Mouse (Mus musculus) intestine, embryonic 14.5 days (tissue): Measurements from ENCODE around the gene Pold4. TPM values are rescaled to one million over a fixed set of nuclear protein-coding genes. Genes with fewer than 3 reads are reported as not detected.

Source experiments
- ATAC-seq: fragments of 200-750 bp; cut with Nextera tagmentation; replicated peaks from 2 replicates; pipeline ENCODE4 v1.8.0; 2017; ENCODE audit warnings: low read depth, moderate number of reproducible peaks, moderate TSS enrichment, moderate library complexity; ENCODE audit not compliant: low FRiP score, low TSS enrichment
- DNase-seq: peaks from one replicate; pipeline ENCODE4 v3.0.0-alpha.2; 2018; ENCODE audit warnings: low spot score
- H3K27ac ChIP-seq: fragments of 300-500 bp; sonication (generic); 2 replicates; pipeline ENCODE4 v1.5.1; 2014; ENCODE audit warnings: low read depth, mild to moderate bottlenecking, control low read depth
- H3K27me3 ChIP-seq: fragments of 300-500 bp; sonication (generic); replicated peaks from 2 replicates; pipeline ENCODE4 v1.6.1; 2014; ENCODE audit warnings: low read length, control low read depth; ENCODE audit not compliant: control insufficient read depth, insufficient read depth
- H3K36me3 ChIP-seq: fragments of 300-500 bp; sonication (generic); 2 replicates; pipeline ENCODE4 v1.6.1; 2014; ENCODE audit warnings: low read length, control low read depth; ENCODE audit not compliant: control insufficient read depth, insufficient read depth
- H3K4me1 ChIP-seq: fragments of 300-500 bp; sonication (generic); replicated peaks from 2 replicates; pipeline ENCODE4 v1.6.1; 2014; ENCODE audit warnings: low read length, control low read depth, mixed read lengths; ENCODE audit not compliant: control insufficient read depth, insufficient read depth
- H3K4me2 ChIP-seq: fragments of 300-500 bp; sonication (generic); 2 replicates; pipeline ENCODE4 v1.6.1; 2014; ENCODE audit warnings: low read length
- H3K4me3 ChIP-seq: fragments of 300-500 bp; sonication (generic); 2 replicates; pipeline ENCODE4 v1.5.1; 2014; ENCODE audit warnings: low read depth, low read length, control low read depth, mixed read lengths
- H3K9ac ChIP-seq: fragments of 300-500 bp; sonication (generic); 2 replicates; pipeline ENCODE4 v1.6.1; 2014; ENCODE audit warnings: mild to moderate bottlenecking, low read length
- H3K9me3 ChIP-seq: fragments of 300-500 bp; sonication (generic); 2 replicates; pipeline ENCODE4 v1.6.1; 2016; ENCODE audit warnings: low read length, control low read depth; ENCODE audit not compliant: control insufficient read depth
- WGBS: fragments of 180-500 bp; shearing (Covaris S2); extraction: QIAGEN DNeasy Blood & Tissue Kit; methylation state at CpG from one replicate; pipeline ENCODE4 v1.1.7; 2014; 5-methylcytosine and 5-hydroxymethylcytosine counted together
- polyA plus RNA-seq: library from polyadenylated mRNA; unstranded; fragments of >200 nt; fragmentation: Nextera tagmentation; extraction: Ambion mirVana; gene quantifications from 2 replicates; pipeline ENCODE4 v1.2.1, GENCODE M21; 2014

The Pold4 gene
- polyA plus RNA-seq, 1 experiment from 2014 or later, result 30.9 TPM

- 20% methylated on average over 7 of the region's 7 CpGs for WGBS
- peak overlapping the region; percentile 62 for H3K9ac ChIP-seq
- no peak overlapping the region for H3K27ac ChIP-seq
- H3K9me3 ChIP-seq, result no peaks in the 10 kb centered on the region
- ATAC-seq (no peak), DNase-seq (no peak)
- H3K4me2 ChIP-seq, result peak overlapping the region; percentile 99
- H3K4me3 ChIP-seq, result peak overlapping the region; percentile 67
- no peaks in the 10 kb centered on the region for H3K27me3 ChIP-seq
- H3K36me3 ChIP-seq, result peaks cover 24% of the 10 kb centered on the region
- peaks cover 16% of the 10 kb centered on the region for H3K4me1 ChIP-seq
Observed at GRCm38 (mm10) chr19:4202149-4202548, 29.6 kb upstream of the Pold4 start.

GRCm38 (mm10) chr19:4203148-4203547 lies 28.6 kb upstream of the Pold4 start:
- WGBS, result 63% methylated on average over 3 of the region's 3 CpGs
- no peak overlapping the region for H3K4me3 ChIP-seq
- no peaks in the 10 kb centered on the region for H3K27me3 ChIP-seq
- peaks cover 19% of the 10 kb centered on the region for H3K36me3 ChIP-seq
- H3K4me1 ChIP-seq, result peaks cover 16% of the 10 kb centered on the region
- no peaks in the 10 kb centered on the region for H3K9me3 ChIP-seq
- DNase-seq (no peak), ATAC-seq (no peak)
- H3K9ac ChIP-seq, result no peak overlapping the region
- H3K27ac ChIP-seq, result no peak overlapping the region
- H3K4me2 ChIP-seq, result no peak overlapping the region

- Histone ChIP-seq H3K4me1 (peaks cover 19% of the 10 kb centered on the region), H3K9ac (no peak overlapping the region), H3K27ac (no peak overlapping the region), H3K36me3 (peaks cover 16% of the 10 kb centered on the region), H3K9me3 (no peaks in the 10 kb centered on the region), H3K4me2 (no peak overlapping the region), H3K27me3 (no peaks in the 10 kb centered on the region), H3K4me3 (no peak overlapping the region)
- 75% methylated on average over 13 of the region's 13 CpGs for WGBS
- DNase-seq (no peak), ATAC-seq (no peak)
Observed at GRCm38 (mm10) chr19:4203604-4204326, 27.9 kb upstream of the Pold4 start.

DNA sequence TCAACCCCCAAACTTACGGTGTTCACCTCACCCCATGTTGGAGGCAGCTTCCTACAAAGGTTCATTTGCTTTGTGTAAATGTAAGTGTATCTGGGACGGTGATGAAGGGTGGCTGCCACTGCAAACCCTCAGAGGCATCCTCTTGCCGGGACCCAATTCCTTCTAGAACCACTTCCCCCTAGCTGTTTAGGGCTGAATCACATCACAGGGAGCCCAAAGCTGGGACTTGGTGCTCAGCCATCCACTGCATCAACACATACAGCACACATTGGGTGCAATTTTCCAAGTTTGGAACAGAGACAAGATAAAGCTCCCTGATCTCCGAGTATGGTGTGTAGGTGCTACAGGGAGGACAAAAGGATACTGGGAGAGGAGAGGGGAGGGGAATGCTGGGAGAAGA lies 26.8 kb upstream of the Pold4 start:
- H3K4me1 ChIP-seq, result peaks cover 19% of the 10 kb centered on the region
- no peak overlapping the region for H3K27ac ChIP-seq
- no peak for ATAC-seq
- no peak overlapping the region for H3K4me2 ChIP-seq
- H3K9me3 ChIP-seq, result no peaks in the 10 kb centered on the region
- WGBS, result 53% methylated on average over 4 of the region's 4 CpGs
- no peak overlapping the region for H3K9ac ChIP-seq
- no peak for DNase-seq
- peaks cover 5% of the 10 kb centered on the region; the same call in 1 of the 2 replicates for H3K36me3 ChIP-seq
- no peak overlapping the region for H3K4me3 ChIP-seq
- H3K27me3 ChIP-seq, result no peaks in the 10 kb centered on the region

DNA sequence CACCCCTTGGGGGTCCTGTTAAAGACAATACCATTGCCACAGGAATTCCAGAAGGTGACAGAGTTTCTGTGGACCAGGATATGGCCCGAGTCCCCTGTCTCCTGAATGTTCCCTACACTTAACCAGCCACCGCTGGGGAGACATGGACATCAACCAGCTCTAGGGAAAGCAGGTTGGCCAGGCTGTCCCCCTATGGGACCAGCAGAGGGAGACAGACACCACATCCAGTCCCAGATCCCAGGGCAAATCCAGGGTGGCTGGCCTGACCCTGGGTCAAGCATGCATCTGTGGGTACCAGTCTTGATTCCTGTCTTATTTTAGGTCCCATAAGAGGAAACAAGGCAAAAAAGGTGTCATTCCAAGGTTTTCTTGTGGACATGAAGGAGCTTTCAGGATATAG lies 24.7 kb upstream of the Pold4 start:
- peak; percentile 67; the same call in 1 of the 2 replicates for ATAC-seq
- no peaks in the 10 kb centered on the region for H3K36me3 ChIP-seq
- H3K27me3 ChIP-seq, result no peaks in the 10 kb centered on the region
- H3K4me1 ChIP-seq, result peaks cover 8% of the 10 kb centered on the region
- H3K27ac ChIP-seq, result no peak overlapping the region
- H3K9ac ChIP-seq, result no peak overlapping the region
- no peak overlapping the region for H3K4me3 ChIP-seq
- DNase-seq, result peak; percentile 85
- no peaks in the 10 kb centered on the region for H3K9me3 ChIP-seq
- 0% methylated on average over 2 of the region's 2 CpGs for WGBS
- no peak overlapping the region for H3K4me2 ChIP-seq

GRCm38 (mm10) chr19:4208563-4208962 lies 23.1 kb upstream of the Pold4 start:
- H3K36me3 ChIP-seq, result no peaks in the 10 kb centered on the region
- H3K9ac ChIP-seq, result no peak overlapping the region
- H3K9me3 ChIP-seq, result no peaks in the 10 kb centered on the region
- WGBS, result 69% methylated on average over 5 of the region's 5 CpGs
- H3K27me3 ChIP-seq, result no peaks in the 10 kb centered on the region
- H3K4me1 ChIP-seq, result peaks cover 17% of the 10 kb centered on the region
- H3K4me3 ChIP-seq, result no peak overlapping the region
- DNase-seq, result no peak
- ATAC-seq, result no peak
- H3K4me2 ChIP-seq, result no peak overlapping the region
- H3K27ac ChIP-seq, result no peak overlapping the region

GRCm38 (mm10) chr19:4211891-4212588 lies 19.7 kb upstream of the Pold4 start:
- DNase-seq, result no peak
- no peak for ATAC-seq
- H3K9ac ChIP-seq, result no peak overlapping the region
- peaks cover 34% of the 10 kb centered on the region for H3K4me1 ChIP-seq
- H3K27me3 ChIP-seq, result no peaks in the 10 kb centered on the region
- no peaks in the 10 kb centered on the region for H3K36me3 ChIP-seq
- no peak overlapping the region for H3K4me2 ChIP-seq
- H3K9me3 ChIP-seq, result no peaks in the 10 kb centered on the region
- H3K4me3 ChIP-seq, result no peak overlapping the region
- WGBS, result 58% methylated on average over 4 of the region's 4 CpGs
- H3K27ac ChIP-seq, result no peak overlapping the region; the same call in 1 of the 2 replicates

GRCm38 (mm10) chr19:4213524-4213974 lies 18.1 kb upstream of the Pold4 start:
- Histone ChIP-seq H3K4me2 (peak overlapping the region; percentile 81), H3K27ac (peak overlapping the region; percentile 94; the same call in 1 of the 2 replicates), H3K36me3 (no peaks in the 10 kb centered on the region), H3K4me1 (peaks cover 48% of the 10 kb centered on the region), H3K4me3 (peak overlapping the region; percentile 84), H3K9ac (peak overlapping the region; percentile 97), H3K27me3 (no peaks in the 10 kb centered on the region), H3K9me3 (no peaks in the 10 kb centered on the region)
- 9% methylated on average over 9 of the region's 9 CpGs for whole genome bisulfite sequencing
- DNase-seq, result peak; percentile 77
- peak; percentile 44; the same call in 1 of the 2 replicates for ATAC-seq
